Mouse (Mus musculus) midbrain, embryonic 15.5 days (tissue): ENCODE data around the gene Vsx2. TPM values are rescaled to one million over a fixed set of nuclear protein-coding genes. Genes with fewer than 3 reads are reported as not detected.
"Not testable (repeated sequence)": the region's sequence is repeated elsewhere in the genome, so short reads cannot be mapped to it uniquely, and the experiment has no call there.

Source experiments
- ATAC-seq: fragments of 200-750 bp; cut with Nextera tagmentation; replicated peaks from 2 replicates; pipeline ENCODE4 v1.8.0; 2017; ENCODE audit warnings: moderate TSS enrichment
- H3K27ac ChIP-seq: fragments of 300-500 bp; sonication (generic); 2 replicates; pipeline ENCODE4 v1.5.1; 2015; ENCODE audit warnings: mild to moderate bottlenecking, inconsistent platforms
- H3K27me3 ChIP-seq: fragments of 300-500 bp; sonication (generic); replicated peaks from 2 replicates; pipeline ENCODE4 v1.6.1; 2015; ENCODE audit warnings: inconsistent platforms
- H3K36me3 ChIP-seq: fragments of 300-500 bp; sonication (generic); replicated peaks from 2 replicates; pipeline ENCODE4 v1.6.1; 2015; ENCODE audit warnings: inconsistent platforms
- H3K4me1 ChIP-seq: fragments of 300-500 bp; sonication (generic); 2 replicates; pipeline ENCODE4 v1.6.1; 2015; ENCODE audit warnings: inconsistent platforms
- H3K4me2 ChIP-seq: fragments of 300-500 bp; sonication (generic); 2 replicates; pipeline ENCODE4 v1.6.1; 2015; ENCODE audit warnings: inconsistent platforms, mild to moderate bottlenecking, moderate library complexity
- H3K4me3 ChIP-seq: fragments of 300-500 bp; sonication (generic); 2 replicates; pipeline ENCODE4 v1.5.1; 2015; ENCODE audit warnings: mild to moderate bottlenecking, inconsistent platforms
- H3K9ac ChIP-seq: fragments of 300-500 bp; sonication (generic); 2 replicates; pipeline ENCODE4 v1.6.1; 2015; ENCODE audit warnings: mild to moderate bottlenecking, inconsistent platforms
- H3K9me3 ChIP-seq: fragments of 300-500 bp; sonication (generic); 2 replicates; pipeline ENCODE4 v1.6.1; 2016; ENCODE audit warnings: inconsistent platforms
- WGBS: fragments of 180-500 bp; shearing (Covaris S2); methylation state at CpG from one replicate; pipeline ENCODE4 v1.1.7; 2015; ENCODE audit warnings: mixed read lengths; 5-methylcytosine and 5-hydroxymethylcytosine counted together
- polyA plus RNA-seq: library from polyadenylated mRNA; unstranded; fragments of >200 nt; fragmentation: Nextera tagmentation; extraction: Ambion mirVana; gene quantifications from 2 replicates; pipeline ENCODE4 v1.2.1, GENCODE M21; 2015

Vsx2 gene
- polyA plus RNA-seq = 1.5 and 1.7 TPM in 2 replicates

DNA sequence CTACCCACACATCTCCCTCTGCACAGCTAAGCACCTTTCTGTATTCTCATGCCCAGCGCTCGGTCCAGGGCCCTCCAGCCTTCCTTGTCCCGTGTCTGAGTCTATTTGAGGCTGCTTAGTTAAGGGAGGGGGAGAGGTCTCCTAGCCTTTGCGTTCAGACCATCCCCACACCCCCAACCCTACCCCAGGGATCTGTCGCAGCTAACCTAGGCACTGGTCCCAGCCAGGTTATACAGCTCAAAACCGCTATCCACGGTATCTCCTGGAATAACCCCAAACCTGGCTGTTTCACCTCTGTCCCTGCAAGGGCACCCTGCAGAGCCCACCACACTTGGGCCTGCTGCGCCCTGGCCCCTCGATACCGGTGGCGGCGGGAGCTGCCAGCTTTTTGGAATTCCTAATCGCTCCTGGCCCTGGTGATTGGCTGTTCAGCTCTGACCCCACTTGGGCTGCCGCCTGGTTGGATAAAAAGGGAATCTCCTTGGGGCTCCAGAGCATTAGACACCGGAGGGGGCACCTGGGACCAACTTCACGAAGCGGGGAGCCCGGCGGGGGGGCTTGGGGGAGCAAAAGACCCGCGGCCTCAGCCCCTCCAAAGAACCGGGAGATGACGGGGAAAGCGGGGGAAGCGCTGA, at the start of gene Vsx2:
Vsx2 (plus strand) TSS at position 427 of the 635 bp plus-strand sequence.
- ATAC-seq = no peak; the same call in 1 of the 2 replicates
- 2% methylated on average over 25 of the region's 25 CpGs for WGBS
- Histone ChIP-seq H3K27me3 (peaks cover 72% of the 10 kb centered on the region), H3K4me2 (peak within 1 kb of the TSS; percentile 21; the same call in 1 of the 2 replicates), H3K4me1 (peaks cover 24% of the 10 kb centered on the region; the same call in 1 of the 2 replicates), H3K27ac (no peak within 1 kb of the TSS), H3K9ac (no peak within 1 kb of the TSS), H3K9me3 (no peaks in the 10 kb centered on the region), H3K4me3 (no peak within 1 kb of the TSS), H3K36me3 (no peaks in the 10 kb centered on the region)

DNA sequence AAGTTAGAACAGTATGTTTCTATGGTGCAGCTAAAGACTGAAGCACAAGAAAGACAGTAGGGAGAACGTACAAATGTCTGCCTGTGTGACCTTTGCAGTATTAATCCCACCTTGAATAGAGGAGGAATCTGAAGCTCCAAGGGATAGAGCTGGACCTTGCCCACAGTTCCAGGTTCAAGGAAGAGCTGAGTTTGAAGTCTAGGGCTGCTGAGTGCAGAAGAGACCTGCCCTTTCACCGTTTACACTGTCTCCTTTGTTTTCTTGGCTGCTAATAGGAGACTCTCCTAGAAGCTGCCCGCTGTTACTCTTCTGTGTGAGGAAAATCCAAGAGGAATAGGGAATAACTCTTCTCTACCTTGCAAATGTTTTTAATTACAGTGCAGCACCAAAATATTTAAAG, 45.8 kb upstream of the Vsx2 start:
- H3K4me2 ChIP-seq = no peak overlapping the region
- no peak for ATAC-seq
- H3K27ac ChIP-seq = no peak overlapping the region
- no peak overlapping the region for H3K4me3 ChIP-seq
- H3K4me1 ChIP-seq = no peaks in the 10 kb centered on the region; the same call in 1 of the 2 replicates
- H3K9me3 ChIP-seq = no peaks in the 10 kb centered on the region
- WGBS = 62% methylated on average over 3 of the region's 3 CpGs
- H3K27me3 ChIP-seq = no peaks in the 10 kb centered on the region
- no peak overlapping the region for H3K9ac ChIP-seq
- no peaks in the 10 kb centered on the region for H3K36me3 ChIP-seq

DNA sequence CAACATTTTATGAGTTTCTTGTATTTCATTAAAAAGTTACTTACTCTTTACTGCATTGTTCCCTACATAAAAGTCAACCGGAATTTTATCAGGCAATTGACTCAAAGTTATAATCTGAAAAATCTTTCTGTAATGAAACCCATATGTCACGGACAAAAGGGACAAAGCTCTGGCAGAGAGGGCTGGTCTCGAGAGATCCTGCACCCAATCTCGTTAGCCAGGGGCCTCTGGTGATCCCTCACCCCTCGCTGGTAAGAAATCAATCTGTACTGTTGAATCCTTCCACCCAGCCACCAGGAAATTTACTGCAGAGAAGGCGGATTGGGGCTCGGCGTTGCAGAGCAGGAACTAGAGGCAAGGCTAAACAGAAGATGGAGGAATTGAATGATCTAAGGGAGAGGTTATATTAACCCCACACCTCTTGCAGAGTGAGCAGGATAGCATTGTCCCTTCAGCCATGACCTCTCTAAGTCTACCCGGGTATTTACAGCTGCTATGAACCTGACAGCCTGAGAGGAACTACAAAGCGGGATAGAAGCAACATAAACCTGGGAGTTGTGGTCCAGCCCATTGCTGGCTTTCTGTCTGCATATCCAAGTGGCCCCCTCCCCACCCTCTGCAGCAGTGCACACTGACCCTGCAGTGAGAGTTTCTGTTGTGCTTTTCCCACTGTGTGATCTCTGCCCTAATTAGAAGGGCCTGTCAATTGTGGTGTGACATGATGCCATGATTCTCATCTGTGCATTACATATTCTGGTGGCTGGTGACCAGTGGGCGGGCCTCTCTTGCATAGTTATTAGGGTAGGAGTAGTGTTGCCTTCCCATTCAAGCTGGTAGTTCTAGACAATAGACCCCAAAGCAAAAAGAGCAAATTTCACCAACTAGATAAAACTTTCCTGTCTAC, 45.2 kb upstream of the Vsx2 start:
- no peak for ATAC-seq
- no peaks in the 10 kb centered on the region; the same call in 1 of the 2 replicates for H3K4me1 ChIP-seq
- no peaks in the 10 kb centered on the region for H3K27me3 ChIP-seq

DNA sequence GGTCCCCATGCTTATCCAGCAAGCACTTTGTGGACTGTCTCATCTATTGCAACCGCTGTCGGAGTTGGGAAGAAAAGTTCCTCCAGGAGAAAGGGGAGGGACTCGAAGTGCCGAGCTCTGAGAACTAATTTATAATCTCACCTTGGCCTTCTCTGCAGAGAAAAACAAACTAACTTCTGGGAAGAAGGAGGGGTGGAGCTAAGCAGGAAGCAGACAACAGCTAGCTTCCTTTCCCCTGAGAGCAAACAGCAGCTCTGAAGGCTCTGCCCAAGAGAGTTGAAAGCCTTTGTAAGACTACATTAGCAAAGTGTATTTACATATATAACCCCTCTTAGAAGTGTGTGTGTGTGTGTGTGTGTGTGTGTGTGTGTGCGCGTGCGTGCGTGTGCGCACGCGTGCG, 44.1 kb upstream of the Vsx2 start:
- H3K4me1 ChIP-seq = no peaks in the 10 kb centered on the region; the same call in 1 of the 2 replicates
- H3K9me3 ChIP-seq = no peaks in the 10 kb centered on the region
- no peaks in the 10 kb centered on the region for H3K27me3 ChIP-seq
- no peak overlapping the region for H3K9ac ChIP-seq
- no peak for ATAC-seq
- H3K4me2 ChIP-seq = no peak overlapping the region
- H3K4me3 ChIP-seq = no peak overlapping the region
- no peak overlapping the region for H3K27ac ChIP-seq
- H3K36me3 ChIP-seq = no peaks in the 10 kb centered on the region
- WGBS = 84% methylated on average over 12 of the region's 12 CpGs

More for the DNA sequence above, 45.2 kb upstream of the Vsx2 start:
- no peak overlapping the region for H3K4me3 ChIP-seq
- H3K9ac ChIP-seq = no peak overlapping the region
- no peak overlapping the region for H3K27ac ChIP-seq
- no peaks in the 10 kb centered on the region for H3K36me3 ChIP-seq
- no peaks in the 10 kb centered on the region for H3K9me3 ChIP-seq
- 61% methylated on average over 11 of the region's 11 CpGs for WGBS
- no peak overlapping the region for H3K4me2 ChIP-seq

DNA sequence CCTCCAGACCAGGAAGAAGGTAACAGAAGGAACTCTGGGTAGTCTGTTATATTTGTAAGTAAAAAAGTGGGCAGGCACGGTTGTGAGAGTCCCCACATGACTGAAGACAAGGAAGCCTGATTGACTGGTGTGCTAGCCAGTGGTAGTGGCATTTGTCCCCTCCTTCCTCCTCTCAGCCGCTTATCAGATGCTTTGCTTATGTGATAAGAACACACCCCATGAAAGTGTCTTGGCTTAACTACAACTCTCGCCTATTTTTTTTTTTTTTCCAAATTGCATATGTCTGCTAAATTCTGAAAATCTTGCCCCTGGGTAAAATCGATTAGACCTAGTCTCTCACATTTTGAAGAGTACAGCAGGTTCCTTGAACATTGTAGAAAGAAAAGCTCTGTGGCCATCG, 39.1 kb upstream of the Vsx2 start:
- Histone ChIP-seq H3K27me3 (no peaks in the 10 kb centered on the region), H3K27ac (no peak overlapping the region)
- WGBS = 89% methylated on average over 5 of the region's 5 CpGs

DNA sequence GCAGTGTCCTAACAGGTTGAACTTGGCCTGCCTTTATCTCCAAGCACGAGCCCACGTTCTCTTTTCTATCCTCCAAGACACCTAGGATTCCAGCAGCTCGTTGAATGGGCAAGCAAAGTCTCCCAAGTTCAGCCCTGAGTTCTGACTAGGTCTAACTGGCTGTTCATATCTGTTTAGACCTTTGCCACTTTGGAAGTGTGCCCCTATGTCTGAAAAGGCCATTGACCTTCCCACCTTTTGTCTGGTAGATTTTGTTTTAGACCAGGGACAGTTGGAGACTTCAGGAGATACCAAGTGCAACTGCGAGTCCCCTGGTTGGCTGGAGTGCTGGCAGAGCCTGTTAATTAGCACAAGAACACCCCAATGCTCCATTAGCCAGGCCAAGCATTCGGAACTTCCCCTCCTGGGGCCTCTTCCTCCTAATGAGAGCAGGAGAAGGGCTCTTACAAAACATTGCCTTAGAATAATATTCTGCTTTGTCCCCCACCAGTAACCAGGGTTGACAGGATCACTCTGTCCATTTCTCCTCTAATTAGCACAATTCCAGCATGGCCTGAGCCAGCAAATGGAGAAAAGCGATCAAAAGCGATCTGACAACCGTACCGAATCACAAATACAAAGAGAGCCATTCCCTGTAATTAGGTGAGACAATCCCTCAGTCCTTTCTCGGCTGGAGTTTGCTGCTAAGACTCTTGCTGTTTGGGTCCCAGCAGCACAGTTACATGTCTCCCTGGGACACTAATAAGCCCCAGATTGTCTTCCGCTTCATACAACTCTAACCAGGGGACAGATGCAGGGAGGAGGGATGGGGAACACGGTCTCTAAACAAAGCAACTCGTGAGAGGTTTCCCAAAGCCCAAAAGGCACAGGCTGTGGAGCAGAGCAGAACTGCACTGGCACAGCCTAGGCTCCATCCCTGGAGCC, 37.4 kb upstream of the Vsx2 start:
- WGBS = 20% methylated on average over 13 of the region's 13 CpGs
- Histone ChIP-seq H3K4me2 (no peak overlapping the region), H3K27me3 (no peaks in the 10 kb centered on the region), H3K4me3 (no peak overlapping the region), H3K36me3 (no peaks in the 10 kb centered on the region), H3K9ac (no peak overlapping the region), H3K9me3 (no peaks in the 10 kb centered on the region), H3K4me1 (peaks cover 18% of the 10 kb centered on the region), H3K27ac (peak overlapping the region; percentile 70)
- peak; percentile 83 for ATAC-seq

More for the DNA sequence above, 39.1 kb upstream of the Vsx2 start:
- H3K4me2 ChIP-seq = no peak overlapping the region
- no peak overlapping the region for H3K9ac ChIP-seq
- no peak for ATAC-seq
- no peaks in the 10 kb centered on the region for H3K9me3 ChIP-seq
- H3K4me3 ChIP-seq = no peak overlapping the region
- H3K4me1 ChIP-seq = peaks cover 18% of the 10 kb centered on the region
- no peaks in the 10 kb centered on the region for H3K36me3 ChIP-seq

DNA sequence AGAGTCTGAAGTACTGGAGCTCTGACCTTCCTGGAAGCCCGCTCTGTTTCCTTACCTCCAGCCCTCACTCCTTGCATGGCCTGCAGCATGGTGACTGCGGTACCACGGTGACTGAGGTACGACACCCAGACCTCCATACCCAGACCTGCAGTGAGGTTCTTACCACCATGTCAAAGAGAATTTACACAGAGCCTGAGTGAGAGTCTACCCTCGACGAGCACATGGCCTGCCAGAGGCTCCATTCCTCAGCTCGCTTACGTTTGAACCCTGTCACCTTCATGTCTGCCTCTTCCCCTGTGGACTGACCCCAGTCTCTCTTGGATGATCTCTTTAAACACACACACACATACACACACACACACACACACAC, 36.7 kb upstream of the Vsx2 start:
- Histone ChIP-seq H3K9ac (no peak overlapping the region), H3K27ac (peak overlapping the region; percentile 70), H3K27me3 (no peaks in the 10 kb centered on the region), H3K4me3 (no peak overlapping the region), H3K4me1 (peaks cover 18% of the 10 kb centered on the region), H3K36me3 (no peaks in the 10 kb centered on the region), H3K9me3 (no peaks in the 10 kb centered on the region), H3K4me2 (no peak overlapping the region)
- WGBS = 38% methylated on average over 8 of the region's 8 CpGs
- ATAC-seq = peak; percentile 41; the same call in 1 of the 2 replicates

DNA sequence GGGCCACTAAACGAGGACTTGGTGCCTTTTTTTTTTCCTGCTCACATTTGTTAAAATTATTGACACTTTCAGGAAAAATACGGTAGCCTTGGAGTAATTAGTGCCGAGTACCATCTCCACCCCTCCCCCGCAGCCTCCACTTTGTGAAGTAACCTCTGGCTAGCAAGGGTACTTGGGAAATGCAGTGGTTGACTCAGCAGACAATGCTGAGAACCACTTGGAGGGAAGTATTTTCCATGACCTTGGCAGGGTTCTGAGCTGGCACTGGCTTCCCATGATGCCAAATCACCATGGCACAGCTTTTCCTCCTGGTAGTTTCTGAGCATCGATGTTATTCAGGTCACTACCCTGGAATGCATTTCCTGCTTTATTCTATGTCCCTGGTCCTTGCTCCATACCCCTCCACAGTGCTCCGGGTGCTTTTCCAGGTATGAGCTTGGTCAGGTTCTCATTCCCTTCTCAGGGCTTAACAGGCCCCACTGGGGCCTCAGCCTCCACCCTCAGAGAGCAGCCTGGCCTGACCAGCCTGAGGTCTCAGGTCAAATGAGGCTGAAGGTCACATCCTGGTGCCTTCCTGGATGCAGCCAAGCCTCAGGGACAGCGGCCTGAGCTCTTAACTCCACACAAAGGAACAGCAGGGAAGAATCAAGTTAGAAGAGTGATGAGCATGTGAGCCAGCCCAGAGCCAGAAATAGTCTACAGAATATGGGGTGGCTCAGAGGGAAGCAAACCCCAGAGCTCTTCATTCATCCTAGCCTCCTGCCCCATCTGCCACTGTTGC, 35.7 kb upstream of the Vsx2 start:
- Histone ChIP-seq H3K27ac (no peak overlapping the region), H3K9ac (no peak overlapping the region), H3K9me3 (no peaks in the 10 kb centered on the region), H3K27me3 (no peaks in the 10 kb centered on the region), H3K36me3 (no peaks in the 10 kb centered on the region), H3K4me1 (peaks cover 18% of the 10 kb centered on the region), H3K4me2 (no peak overlapping the region), H3K4me3 (no peak overlapping the region)
- WGBS = 69% methylated on average over 7 of the region's 7 CpGs
- ATAC-seq = no peak

DNA sequence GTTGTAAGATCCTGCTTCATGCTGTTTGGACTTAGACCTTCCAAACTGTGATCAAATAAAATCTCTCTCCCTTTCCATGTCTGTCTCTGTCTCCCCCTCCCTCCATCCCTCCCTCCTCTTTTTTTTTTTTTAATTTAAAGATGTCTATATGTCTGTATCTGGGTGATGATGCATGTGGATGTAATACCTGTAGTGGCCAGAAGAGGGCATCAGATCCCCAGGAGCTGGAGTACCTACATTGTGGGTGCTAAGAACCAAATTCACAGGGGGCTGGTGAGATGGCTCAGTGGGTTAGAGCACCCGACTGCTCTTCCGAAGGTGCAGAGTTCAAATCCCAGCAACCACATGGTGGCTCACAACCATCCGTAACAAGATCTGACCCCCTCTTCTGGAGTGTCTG, 30.0 kb upstream of the Vsx2 start:
- not testable (repeated sequence) for H3K4me1 ChIP-seq, H3K9ac ChIP-seq, H3K36me3 ChIP-seq, H3K9me3 ChIP-seq, H3K27ac ChIP-seq, H3K27me3 ChIP-seq, ATAC-seq, H3K4me3 ChIP-seq, H3K4me2 ChIP-seq
- WGBS = 86% methylated on average over 3 of the region's 3 CpGs

DNA sequence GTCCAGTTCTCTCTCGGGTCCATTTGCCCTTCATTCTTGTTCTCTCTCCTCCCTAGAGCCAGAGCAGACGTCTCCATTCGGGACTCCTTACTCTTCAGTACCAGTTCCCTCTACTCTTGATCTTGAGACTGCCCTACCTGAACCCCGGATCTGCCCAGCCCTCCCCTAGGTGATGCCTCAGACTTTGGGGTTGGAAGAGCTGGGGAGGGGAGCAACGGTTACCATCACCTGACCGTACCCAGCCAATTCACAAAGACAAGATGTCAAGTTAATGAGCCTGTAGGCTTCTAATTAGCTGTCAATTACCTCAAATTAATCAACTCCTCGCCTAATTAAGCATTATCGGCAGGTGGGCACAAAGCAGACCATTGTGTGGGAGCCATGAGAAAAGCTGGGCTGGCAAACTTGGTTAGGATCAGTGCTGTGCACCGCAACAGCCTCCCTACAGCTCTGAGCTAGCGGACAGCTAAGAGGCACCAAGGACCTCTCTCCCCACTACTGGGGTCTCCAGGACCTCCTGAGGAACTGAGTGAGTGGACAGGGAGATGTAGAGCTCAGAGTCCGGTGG, 28.1 kb upstream of the Vsx2 start:
- H3K4me3 ChIP-seq = no peak overlapping the region
- WGBS = 68% methylated on average over 11 of the region's 11 CpGs
- no peaks in the 10 kb centered on the region for H3K36me3 ChIP-seq
- H3K27ac ChIP-seq = no peak overlapping the region
- no peaks in the 10 kb centered on the region for H3K4me1 ChIP-seq
- H3K9me3 ChIP-seq = no peaks in the 10 kb centered on the region
- no peak overlapping the region for H3K9ac ChIP-seq
- H3K4me2 ChIP-seq = no peak overlapping the region
- ATAC-seq = no peak
- H3K27me3 ChIP-seq = no peaks in the 10 kb centered on the region; the same call in 1 of the 2 replicates

DNA sequence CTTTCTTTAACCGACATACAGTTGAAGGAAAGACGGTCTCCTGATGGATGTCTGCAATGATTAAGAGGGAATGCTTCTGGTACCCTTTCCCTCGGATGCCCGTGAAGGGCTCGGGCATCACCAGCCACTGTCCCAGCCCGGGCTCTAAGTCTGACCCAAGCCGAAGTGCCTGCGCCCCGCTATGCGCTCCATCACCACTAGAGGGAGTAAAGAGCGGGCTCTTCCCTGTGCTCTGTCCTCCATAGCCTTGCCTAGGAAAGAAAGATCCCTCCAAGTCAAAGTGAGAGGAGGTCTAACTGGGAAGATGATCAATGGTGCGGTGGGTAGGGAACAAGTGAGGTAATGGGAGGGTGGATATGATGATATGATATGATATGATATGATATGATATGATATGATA, 23.5 kb upstream of the Vsx2 start:
- Histone ChIP-seq H3K4me2 (no peak overlapping the region), H3K36me3 (no peaks in the 10 kb centered on the region), H3K9ac (no peak overlapping the region), H3K4me3 (no peak overlapping the region), H3K27ac (no peak overlapping the region), H3K4me1 (no peaks in the 10 kb centered on the region), H3K9me3 (no peaks in the 10 kb centered on the region), H3K27me3 (no peaks in the 10 kb centered on the region; the same call in 1 of the 2 replicates)
- WGBS = 5% methylated on average over 12 of the region's 12 CpGs
- peak; percentile 45; the same call in 1 of the 2 replicates for ATAC-seq
